Mouse (Mus musculus): ENCODE measurements around the gene Cby3. TPM values are rescaled to one million over a fixed set of nuclear protein-coding genes. Genes with fewer than 3 reads are reported as not detected.

Gene Cby3
- total and polyA plus RNA-seq, 3 experiments: not detected

DNA sequence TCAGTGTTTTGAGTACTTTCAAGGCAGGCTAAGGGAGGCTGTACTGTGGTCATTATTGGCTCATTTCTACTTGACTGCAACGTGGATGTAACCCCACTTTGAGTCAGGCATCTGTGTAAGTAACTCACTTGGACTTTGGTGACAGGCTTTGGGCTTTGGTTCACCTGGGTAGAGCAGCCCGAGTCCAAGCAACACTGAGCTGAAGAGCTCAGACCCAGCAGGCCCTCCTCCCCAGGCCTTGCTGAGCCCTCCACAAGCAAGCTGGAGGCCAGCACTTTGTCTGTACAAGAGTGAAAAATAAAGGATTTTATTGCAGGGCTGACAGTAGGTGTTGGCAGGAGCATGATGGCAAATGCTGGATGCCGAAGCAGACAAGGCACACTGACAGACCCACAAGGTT, 34.7 kb downstream of the Cby3 start:
- Histone ChIP-seq H3K36me3 (replicated peaks in 1 of 2; ENCODE audit: control insufficient read depth in 1 of 2, insufficient read depth in 1 of 2, low read length in 1 of 2) (peaks cover 53 to 83% of the 10 kb centered on the region in 2 experiments), H3K9me3 (replicated peaks; ENCODE audit: low read length) (no peaks in the 10 kb centered on the region), H3K27me3 (replicated peaks) (no peaks in the 10 kb centered on the region), H3K4me3 (replicated peaks in 1 of 3; ENCODE audit: low read depth in 2 of 3, low read length in 2 of 3, poor library complexity in 1 of 3) (no peak overlapping the region), H3K27ac (ENCODE audit: insufficient read depth, low read depth) (no peak overlapping the region), H3K4me2 (ENCODE audit: insufficient read depth, low read depth, poor library complexity, severe bottlenecking) (no peak overlapping the region), H3K9ac (ENCODE audit: insufficient read depth, low read depth) (no peak overlapping the region), H3K79me2 (replicated peaks; ENCODE audit: control insufficient read depth, extremely low read depth, insufficient read depth, poor library complexity, severe bottlenecking) (peaks cover 5% of the 10 kb centered on the region; the same call in 1 of the 2 replicates), H3K4me1 (ENCODE audit: control insufficient read depth in 1 of 2, insufficient read depth in 2 of 2) (peaks cover 0 to 16% of the 10 kb centered on the region in 2 experiments; a peak in 1 of 4 replicates)
- in situ Hi-C loops (cut with MboI; ENCODE audit: low pct_ligation_motif_present, low pct_unique_long_range_greater_than_20kb, low sequenced_read_pairs): no loop called here
- TF ChIP-seq TBP (conservative IDR thresholded peaks at IDR 0.05; ENCODE audit: low read depth, low read length) (no peak), TCF12 (IDR thresholded peaks at IDR 0.05; ENCODE audit: low read depth, low read length) (no peak), SMC3 (IDR thresholded peaks at IDR 0.05; ENCODE audit: low read depth, low read length) (no peak), MXI1 (IDR thresholded peaks at IDR 0.05; ENCODE audit: low read depth, low read length) (no peak), HCFC1 (IDR thresholded peaks at IDR 0.05; ENCODE audit: low read depth, low read length) (no peak), MAFK (IDR thresholded peaks at IDR 0.05; ENCODE audit: insufficient replicate concordance, low read length) (no peak), POLR2A (IDR thresholded peaks at IDR 0.05; ENCODE audit: low read depth, low read length) (no peak), CHD2 (IDR thresholded peaks at IDR 0.05; ENCODE audit: low read length) (no peak), E2F4 (IDR thresholded peaks at IDR 0.05; ENCODE audit: insufficient replicate concordance, low read depth, low read length) (no peak), PAX5 (IDR thresholded peaks at IDR 0.05; ENCODE audit: low read length) (no peak), RAD21 (IDR thresholded peaks at IDR 0.05; ENCODE audit: low read depth, low read length) (no peak), ZMIZ1 (IDR thresholded peaks at IDR 0.05; ENCODE audit: low read depth, low read length) (no peak), UBTF (IDR thresholded peaks at IDR 0.05; ENCODE audit: low read depth, low read length) (no peak)
- dilution Hi-C loops (cut with MboI; ENCODE audit: extremely low pct_ligation_motif_present, extremely low pct_unique_long_range_greater_than_20kb, low sequenced_read_pairs): no loop called here
- no peak for DNase-seq (ENCODE audit: extremely low read depth)

DNA sequence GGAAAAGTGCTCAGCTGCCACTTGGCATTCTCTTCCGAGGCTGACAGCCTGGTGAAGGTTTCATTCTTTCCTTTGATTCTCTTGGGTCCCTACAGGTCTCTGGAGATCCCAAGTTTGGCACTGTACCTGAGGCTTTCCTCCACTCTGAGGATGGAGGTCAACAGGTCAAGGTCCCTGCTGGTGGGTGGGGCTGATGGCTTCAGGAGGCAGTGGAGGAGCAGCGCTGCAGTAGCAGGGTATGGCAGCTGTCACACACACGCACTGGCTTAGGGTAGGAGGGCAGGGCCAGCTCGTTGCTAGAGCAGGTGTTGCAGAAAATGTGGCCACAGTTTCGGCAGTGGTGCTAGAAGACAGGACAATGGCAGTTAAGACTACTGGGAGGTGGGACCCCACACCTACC, 35.4 kb downstream of the Cby3 start:
- Histone ChIP-seq H3K4me1 (ENCODE audit: control insufficient read depth in 1 of 2, insufficient read depth in 2 of 2) (peaks cover 0 to 11% of the 10 kb centered on the region in 2 experiments; a peak in 1 of 4 replicates), H3K4me3 (replicated peaks in 1 of 3; ENCODE audit: low read depth in 2 of 3, low read length in 2 of 3, poor library complexity in 1 of 3) (no peak overlapping the region), H3K27me3 (replicated peaks) (no peaks in the 10 kb centered on the region), H3K9ac (ENCODE audit: insufficient read depth, low read depth) (no peak overlapping the region), H3K9me3 (replicated peaks; ENCODE audit: low read length) (no peaks in the 10 kb centered on the region), H3K79me2 (replicated peaks; ENCODE audit: control insufficient read depth, extremely low read depth, insufficient read depth, poor library complexity, severe bottlenecking) (peaks cover 5% of the 10 kb centered on the region; the same call in 1 of the 2 replicates), H3K4me2 (ENCODE audit: insufficient read depth, low read depth, poor library complexity, severe bottlenecking) (no peak overlapping the region), H3K36me3 (replicated peaks in 1 of 2; ENCODE audit: control insufficient read depth in 1 of 2, insufficient read depth in 1 of 2, low read length in 1 of 2) (peaks cover 53 to 82% of the 10 kb centered on the region in 2 experiments), H3K27ac (ENCODE audit: insufficient read depth, low read depth) (no peak overlapping the region)
- in situ Hi-C loops (cut with MboI; ENCODE audit: low pct_ligation_motif_present, low pct_unique_long_range_greater_than_20kb, low sequenced_read_pairs): no loop called here
- dilution Hi-C loops (cut with MboI; ENCODE audit: extremely low pct_ligation_motif_present, extremely low pct_unique_long_range_greater_than_20kb, low sequenced_read_pairs): no loop called here
- no peak for DNase-seq (ENCODE audit: extremely low read depth)
- no peak for TF ChIP-seq TBP (conservative IDR thresholded peaks at IDR 0.05; ENCODE audit: low read depth, low read length)
- TF ChIP-seq MAX (IDR thresholded peaks at IDR 0.05; ENCODE audit: low read length): no peak
- no peak for TF ChIP-seq ELF1 (IDR thresholded peaks at IDR 0.05; ENCODE audit: low read depth, low read length)

Data from CH12.LX (cell line).